Mouse (Mus musculus): ENCODE data around the gene Kyat3.

Kyat3 gene

GRCm38 (mm10) chr3:142743973-142744898 is 43.4 kb downstream of the Kyat3 start:
- peak; percentile 24; the same call in 1 of the 2 replicates for ATAC-seq (ENCODE audit: insufficient number of reproducible peaks, low FRiP score, low TSS enrichment)

- no peak for ATAC-seq (ENCODE audit: insufficient number of reproducible peaks, low FRiP score, low TSS enrichment)
These were observed 44.2 kb downstream of the Kyat3 start for GRCm38 (mm10) chr3:142745076-142745475.

- no peak for ATAC-seq (ENCODE audit: insufficient number of reproducible peaks, low FRiP score, low TSS enrichment)
These were observed 46.8 kb downstream of the Kyat3 start for GRCm38 (mm10) chr3:142747673-142748072.

GRCm38 (mm10) chr3:142749131-142749530 is 48.3 kb downstream of the Kyat3 start:
- no peak for ATAC-seq (ENCODE audit: insufficient number of reproducible peaks, low FRiP score, low TSS enrichment)

- ATAC-seq (ENCODE audit: insufficient number of reproducible peaks, low FRiP score, low TSS enrichment), result peak; percentile 20; the same call in 1 of the 2 replicates
These were observed 54.4 kb downstream of the Kyat3 start for GRCm38 (mm10) chr3:142755132-142755867.

- no peak for ATAC-seq (ENCODE audit: insufficient number of reproducible peaks, low FRiP score, low TSS enrichment)
These were observed 57.0 kb downstream of the Kyat3 start for GRCm38 (mm10) chr3:142757841-142758240.

- no peak for ATAC-seq (ENCODE audit: insufficient number of reproducible peaks, low FRiP score, low TSS enrichment)
These were observed 57.7 kb downstream of the Kyat3 start for GRCm38 (mm10) chr3:142758593-142758992.

- ATAC-seq (ENCODE audit: insufficient number of reproducible peaks, low FRiP score, low TSS enrichment), result no peak
These were observed 59.5 kb downstream of the Kyat3 start for GRCm38 (mm10) chr3:142760356-142760755.

- ATAC-seq (ENCODE audit: insufficient number of reproducible peaks, low FRiP score, low TSS enrichment), result peak; percentile 87
These were observed 64.3 kb downstream of the Kyat3 start, which contains the start of gene Gtf2b for GRCm38 (mm10) chr3:142764995-142765777. Gene Gtf2b (plus strand): TSS chr3:142765045.

- no peak for ATAC-seq (ENCODE audit: insufficient number of reproducible peaks, low FRiP score, low TSS enrichment)
These were observed 64.9 kb downstream of the Kyat3 start for GRCm38 (mm10) chr3:142765778-142766165.

GRCm38 (mm10) chr3:142768498-142768897 is 67.6 kb downstream of the Kyat3 start:
- ATAC-seq (ENCODE audit: insufficient number of reproducible peaks, low FRiP score, low TSS enrichment), result no peak

- no peak for ATAC-seq (ENCODE audit: insufficient number of reproducible peaks, low FRiP score, low TSS enrichment)
These were observed 69.7 kb downstream of the Kyat3 start for GRCm38 (mm10) chr3:142770518-142770917.

GRCm38 (mm10) chr3:142773538-142774191 is 72.8 kb downstream of the Kyat3 start:
- ATAC-seq (ENCODE audit: insufficient number of reproducible peaks, low FRiP score, low TSS enrichment), result no peak

GRCm38 (mm10) chr3:142777227-142777626 is 76.4 kb downstream of the Kyat3 start:
- no peak for ATAC-seq (ENCODE audit: insufficient number of reproducible peaks, low FRiP score, low TSS enrichment)

- no peak for ATAC-seq (ENCODE audit: insufficient number of reproducible peaks, low FRiP score, low TSS enrichment)
These were observed 85.7 kb downstream of the Kyat3 start for GRCm38 (mm10) chr3:142786423-142787072.

- no peak for ATAC-seq (ENCODE audit: insufficient number of reproducible peaks, low FRiP score, low TSS enrichment)
These were observed 94.7 kb downstream of the Kyat3 start for GRCm38 (mm10) chr3:142795587-142795986.
